Mouse (Mus musculus) adrenal gland, adult 18-20 months (tissue): ENCODE data around the gene Gm47189. TPM values are rescaled to one million over a fixed set of nuclear protein-coding genes. Genes with fewer than 3 reads are reported as not detected.
"Not testable (repeated sequence)": the region's sequence is repeated elsewhere in the genome, so short reads cannot be mapped to it uniquely, and the experiment has no call there.

Experiments
- DNase-seq, 2 experiments: peaks; one replicate each; pipeline ENCODE4 v3.0.0; 2021 to 2022; ENCODE audit warnings: low spot score in 2 of 2
- long read RNA-seq, 2 experiments: library from polyadenylated mRNA; stranded (forward); transcript quantifications; one replicate each; pipeline ENCODE4 v2.0.0; 2021
- total RNA-seq, 2 experiments: library from RNA; stranded (reverse); gene quantifications; 1 replicate in 1 of 2; 2 replicates in 1 of 2; pipeline ENCODE4 v1.2.3; 2021

Gene Gm47189
- total RNA-seq, result not detected
- long read RNA-seq, experiment 1, result 0 reads
- long read RNA-seq, experiment 2, result 0 reads

GRCm38 (mm10) chr14:41772341-41772740, at the start of gene Gm47189:
TSS of gene Gm47189 (minus strand) at chr14:41772441.
- not testable (repeated sequence) for DNase-seq

GRCm38 (mm10) chr14:41755931-41756330, 16.3 kb downstream of the Gm47189 start:
- peak; percentile 1 to 19 for DNase-seq

- DNase-seq, result not testable (repeated sequence)
Measured at GRCm38 (mm10) chr14:41750514-41750913, 21.7 kb downstream of the Gm47189 start, which contains the start of gene Gm7929. TSS of gene Gm7929 (minus strand) at chr14:41750614.

GRCm38 (mm10) chr14:41723437-41723836, 48.8 kb downstream of the Gm47189 start:
- not testable (repeated sequence) for DNase-seq

- DNase-seq, result not testable (repeated sequence)
Measured at GRCm38 (mm10) chr14:41717180-41717579, 55.1 kb downstream of the Gm47189 start.

Other genes starting within 250 kb of the Gm47189 start
- not detected for gene Gm7970, start 216.9 kb downstream of the Gm47189 start, total RNA-seq
- gene 1700049E17Rik2, start 199.2 kb downstream of the Gm47189 start, total RNA-seq, result not detected
- not detected for gene Gm3072, start 147.8 kb downstream of the Gm47189 start, total RNA-seq
- gene Gm3676, start 126.0 kb downstream of the Gm47189 start, total RNA-seq, result not detected
- gene Gm8068, start 70.6 kb downstream of the Gm47189 start, total RNA-seq, result not detected
- gene Gm7929, start 21.8 kb downstream of the Gm47189 start, total RNA-seq, result not detected
- not detected for gene Gm7980, start 134.8 kb upstream of the Gm47189 start, total RNA-seq
- not detected for gene 1700049E17Rik1, start 152.5 kb upstream of the Gm47189 start, total RNA-seq
- not detected for gene 1700024B05Rik, start 171.6 kb upstream of the Gm47189 start, total RNA-seq
- gene Gm6401, start 195.5 kb upstream of the Gm47189 start, total RNA-seq, result not detected
- gene Gm3543, start 210.9 kb upstream of the Gm47189 start, total RNA-seq, result not detected